Mouse (Mus musculus) testis, adult 10 weeks (tissue): ENCODE measurements around the gene Flad1. TPM values are rescaled to one million over a fixed set of nuclear protein-coding genes. Genes with fewer than 3 reads are reported as not detected.

Experiments
- polyA plus RNA-seq: library from polyadenylated mRNA; stranded (reverse); fragments of 350-450 nt; fragmentation: Illumina TruSeq; extraction: RNeasy Lipid Tissue Mini Kit (QIAGEN cat#74804); gene quantifications from one replicate; pipeline ENCODE4 v1.2.3, GENCODE M21; 2014; ENCODE audit warnings: low read depth, low replicate concordance

The Flad1 gene
- 1.8 TPM for polyA plus RNA-seq

GRCm38 (mm10) chr3:89411490-89412393 lies at the start of gene Flad1:
Flad1 (minus strand) TSS chr3:89411870.

GRCm38 (mm10) chr3:89454401-89455177 lies 42.9 kb upstream of the Flad1 start, which contains the start of gene Pmvk:
Pmvk (plus strand) TSS chr3:89454541.

GRCm38 (mm10) chr3:89436176-89437113 lies 24.8 kb upstream of the Flad1 start, which contains the start of gene Pbxip1:
Pbxip1 (plus strand) TSS chr3:89436706.

GRCm38 (mm10) chr3:89430171-89431159 lies 18.8 kb upstream of the Flad1 start, which contains the start of gene Pygo2:
Pygo2 (plus strand) TSS chr3:89430214.

GRCm38 (mm10) chr3:89418170-89418860 lies 6.6 kb upstream of the Flad1 start, which contains the start of the genes Cks1b and Shc1:
Cks1b (minus strand) TSS chr3:89418383.
Shc1 (plus strand) TSS chr3:89418443.

GRCm38 (mm10) chr3:89402693-89403092 lies 9.0 kb downstream of the Flad1 start, which contains the start of gene Lenep:
Lenep (minus strand) TSS chr3:89402793.

GRCm38 (mm10) chr3:89394006-89394893 lies 17.4 kb downstream of the Flad1 start, which contains the start of gene Zbtb7b:
Zbtb7b (minus strand) TSS chr3:89394776.

GRCm38 (mm10) chr3:89365153-89365485 lies 46.6 kb downstream of the Flad1 start, which contains the start of gene Dcst1:
Dcst1 (minus strand) TSS chr3:89365253.

GRCm38 (mm10) chr3:89361675-89362074 lies 50.0 kb downstream of the Flad1 start, which contains the start of gene Dcst2:
Dcst2 (plus strand) TSS chr3:89361975.

Other genes with a start within 250 kb of the Flad1 start
- gene Clk2, start 247.1 kb downstream of the Flad1 start, polyA plus RNA-seq: 13.5 TPM
- gene Scamp3, start 234.4 kb downstream of the Flad1 start, polyA plus RNA-seq: 8.3 TPM
- gene Fam189b, start 228.7 kb downstream of the Flad1 start, polyA plus RNA-seq: not detected
- gene Gba, start 208.9 kb downstream of the Flad1 start, polyA plus RNA-seq: 4.8 TPM
- 3.4 TPM for gene Thbs3, start 196.7 kb downstream of the Flad1 start, polyA plus RNA-seq
- gene Mtx1, start 184.8 kb downstream of the Flad1 start, polyA plus RNA-seq: 187 TPM
- gene Muc1, start 182.8 kb downstream of the Flad1 start, polyA plus RNA-seq: 11.6 TPM
- 13.6 TPM for gene Krtcap2, start 165.9 kb downstream of the Flad1 start, polyA plus RNA-seq
- gene Trim46, start 165.6 kb downstream of the Flad1 start, polyA plus RNA-seq: 0.98 TPM
- gene Dpm3, start 152.5 kb downstream of the Flad1 start, polyA plus RNA-seq: not detected
- gene Slc50a1, start 141.3 kb downstream of the Flad1 start, polyA plus RNA-seq: 1.1 TPM
- not detected for gene Efna1, start 130.7 kb downstream of the Flad1 start, polyA plus RNA-seq
- gene Efna3, start 88.9 kb downstream of the Flad1 start, polyA plus RNA-seq: 0.11 TPM
- gene Efna4, start 73.8 kb downstream of the Flad1 start, polyA plus RNA-seq: not detected
- 3.3 TPM for gene Adam15, start 61.9 kb downstream of the Flad1 start, polyA plus RNA-seq
- 6.5 TPM for gene Dcst2, start 49.9 kb downstream of the Flad1 start, polyA plus RNA-seq
- 25.0 TPM for gene Dcst1, start 46.6 kb downstream of the Flad1 start, polyA plus RNA-seq
- gene Zbtb7b, start 17.1 kb downstream of the Flad1 start, polyA plus RNA-seq: 0.24 TPM
- gene Lenep, start 9.1 kb downstream of the Flad1 start, polyA plus RNA-seq: 0.34 TPM
- 4.7 TPM for gene Cks1b, start 6.5 kb upstream of the Flad1 start, polyA plus RNA-seq
- gene Shc1, start 6.6 kb upstream of the Flad1 start, polyA plus RNA-seq: 6.5 TPM
- 5.7 TPM for gene Pygo2, start 18.3 kb upstream of the Flad1 start, polyA plus RNA-seq
- gene Pbxip1, start 24.8 kb upstream of the Flad1 start, polyA plus RNA-seq: 2.1 TPM
- 1.1 TPM for gene Pmvk, start 42.7 kb upstream of the Flad1 start, polyA plus RNA-seq
- 0.90 TPM for gene Kcnn3, start 108.3 kb upstream of the Flad1 start, polyA plus RNA-seq